Mouse (Mus musculus) erythroblast, embryonic 14.5 days (primary cell): ENCODE measurements around the gene Adh6a. TPM values are rescaled to one million over a fixed set of nuclear protein-coding genes. Genes with fewer than 3 reads are reported as not detected.

Experiments used
- H3K27me3 ChIP-seq: 2 replicates; pipeline ENCODE4 v1.6.1; 2012; ENCODE audit warnings: inconsistent platforms; ENCODE audit not compliant: control insufficient read depth
- H3K36me3 ChIP-seq: 2 replicates; pipeline ENCODE4 v1.6.1; 2012; ENCODE audit warnings: mild to moderate bottlenecking, inconsistent platforms; ENCODE audit not compliant: control insufficient read depth
- H3K4me1 ChIP-seq: 2 replicates; pipeline ENCODE4 v1.6.1; 2012; ENCODE audit warnings: inconsistent platforms; ENCODE audit not compliant: control insufficient read depth
- H3K4me3 ChIP-seq: replicated peaks from 2 replicates; pipeline ENCODE3; 2012; ENCODE audit warnings: moderate library complexity, mild to moderate bottlenecking, inconsistent platforms
- H3K9me3 ChIP-seq: 2 replicates; pipeline ENCODE4 v1.6.1; 2012; ENCODE audit warnings: low read length, inconsistent platforms, mixed read lengths; ENCODE audit not compliant: control insufficient read depth
- GATA1 ChIP-seq: IDR thresholded peaks from 2 replicates; pipeline ENCODE4 v1.6.1; 2012; ENCODE audit warnings: low read length, inconsistent platforms, mixed read lengths
- TAL1 ChIP-seq: IDR thresholded peaks from 3 replicates; pipeline ENCODE4 v1.6.1; 2012; ENCODE audit warnings: low read length, inconsistent platforms, mixed read lengths
- polyA plus RNA-seq: library from polyadenylated mRNA; stranded (reverse); fragments of >175 nt; gene quantifications from 2 replicates; pipeline ENCODE4 v1.2.3, GENCODE M21; 2012

Adh6a gene
- polyA plus RNA-seq, 1 experiment: not detected

DNA sequence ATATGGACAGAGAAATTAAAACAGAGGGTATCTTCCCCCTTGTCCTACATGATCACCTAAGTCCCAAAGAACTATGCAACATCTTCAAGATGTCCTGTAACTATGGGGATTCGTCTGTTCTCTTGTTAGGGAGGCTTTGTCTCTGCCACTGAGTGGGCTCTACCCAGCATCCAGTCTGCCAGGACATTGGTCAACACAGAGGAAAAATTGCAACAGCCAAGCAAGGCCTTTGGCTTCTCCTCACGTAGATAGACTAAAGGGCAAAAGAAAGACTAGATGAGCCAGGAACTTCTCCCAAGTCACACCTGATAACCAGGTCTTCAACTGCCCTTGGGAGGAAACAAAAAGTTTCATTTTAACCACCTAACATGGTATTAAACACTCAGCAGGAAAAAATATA lies 62.1 kb downstream of the Adh6a start:
- Histone ChIP-seq H3K4me1 (no peaks in the 10 kb centered on the region), H3K27me3 (no peaks in the 10 kb centered on the region), H3K36me3 (no peaks in the 10 kb centered on the region), H3K4me3 (no peak overlapping the region), H3K9me3 (no peaks in the 10 kb centered on the region)
- TF ChIP-seq GATA1 (no peak), TAL1 (no peak)

Other genes with a start within 250 kb of the Adh6a start
- not detected in 2 replicates for gene 1110002E22Rik, start 248.2 kb upstream of the Adh6a start, polyA plus RNA-seq
- not detected in 2 replicates for gene Gm5105, start 245.9 kb upstream of the Adh6a start, polyA plus RNA-seq
- 0.45 and 0.54 TPM in 2 replicates for gene Trmt10a, start 169.8 kb upstream of the Adh6a start, polyA plus RNA-seq
- 0.02 and 0.04 TPM in 2 replicates for gene Mttp, start 168.3 kb upstream of the Adh6a start, polyA plus RNA-seq
- gene 4930579F01Rik, start 119.5 kb upstream of the Adh6a start, polyA plus RNA-seq: not detected in 2 replicates
- gene Adh7, start 95.5 kb upstream of the Adh6a start, polyA plus RNA-seq: not detected in 2 replicates
- not detected in 2 replicates for gene Adh1, start 52.3 kb upstream of the Adh6a start, polyA plus RNA-seq
- gene Adh6b, start 28.5 kb downstream of the Adh6a start, polyA plus RNA-seq: not detected in 2 replicates
- gene Adh4, start 102.2 kb downstream of the Adh6a start, polyA plus RNA-seq: not detected in 2 replicates
- 0.34 and 0.47 TPM in 2 replicates for gene Adh5, start 129.8 kb downstream of the Adh6a start, polyA plus RNA-seq
- gene Metap1, start 176.2 kb downstream of the Adh6a start, polyA plus RNA-seq: 0.65 and 0.97 TPM in 2 replicates
- gene Eif4e, start 212.9 kb downstream of the Adh6a start, polyA plus RNA-seq: 0.67 and 1.1 TPM in 2 replicates